Mouse (Mus musculus): ENCODE measurements around the gene Txndc11. TPM values are rescaled to one million over a fixed set of nuclear protein-coding genes. Genes with fewer than 3 reads are reported as not detected.

Txndc11 gene
- polyA plus RNA-seq, 1 experiment from 2014 or later, result 23.8 TPM

- ATAC-seq (no peak), DNase-seq (ENCODE audit: low spot score) (no peak)
- Histone ChIP-seq H3K4me2 (ENCODE audit: low read length) (no peak overlapping the region), H3K4me3 (ENCODE audit: low read depth, low read length) (no peak overlapping the region), H3K9ac (ENCODE audit: low read length) (no peak overlapping the region), H3K27me3 (replicated peaks; ENCODE audit: control insufficient read depth, insufficient read depth, low read length) (no peaks in the 10 kb centered on the region), H3K4me1 (ENCODE audit: control insufficient read depth, insufficient read depth, low read length) (peaks cover 18% of the 10 kb centered on the region; the same call in 1 of the 2 replicates), H3K27ac (ENCODE audit: low read depth, low read length) (no peak overlapping the region), H3K36me3 (ENCODE audit: control insufficient read depth, insufficient read depth, low read length) (peaks cover 53% of the 10 kb centered on the region), H3K9me3 (replicated peaks; ENCODE audit: control insufficient read depth, low read length) (no peaks in the 10 kb centered on the region)
- WGBS, result 76% methylated on average over 10 of the region's 10 CpGs
Measured at GRCm38 (mm10) chr16:11090836-11091570, 43.4 kb downstream of the Txndc11 start.

DNA sequence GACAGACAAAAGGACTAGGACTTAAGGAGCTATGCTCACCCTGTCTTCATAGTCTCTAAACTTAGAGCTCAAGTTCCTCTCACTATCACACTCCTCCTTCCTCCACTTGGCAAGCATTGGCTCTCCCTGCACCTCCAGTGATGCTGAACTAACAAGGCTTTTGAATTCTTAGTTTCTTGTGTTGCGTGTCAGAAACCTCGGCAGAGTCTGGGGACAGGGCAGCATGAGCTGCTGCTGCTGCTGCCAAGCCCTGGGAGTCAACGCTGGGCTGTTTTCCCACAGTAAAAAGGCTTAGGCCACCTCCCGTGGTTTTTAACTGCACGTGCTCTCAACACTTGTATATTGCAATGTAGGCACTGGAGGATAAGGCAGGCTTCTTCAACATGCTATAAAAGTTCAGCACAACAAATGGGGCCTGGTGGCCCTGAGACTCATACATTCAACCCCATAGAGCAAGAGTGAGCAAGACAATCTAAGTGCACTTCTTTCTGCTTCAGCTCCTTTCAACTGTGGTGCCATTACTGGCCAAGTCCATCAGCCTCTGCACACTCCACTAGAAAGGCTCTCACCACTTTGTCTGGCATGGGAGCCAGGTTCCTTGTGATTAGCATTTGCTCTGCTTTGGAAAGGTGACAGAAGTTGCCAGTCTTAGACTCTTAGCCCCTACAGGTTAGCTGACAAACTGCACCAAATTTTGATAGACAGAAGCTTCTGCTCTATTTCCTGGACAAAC is 47.4 kb downstream of the Txndc11 start:
- peaks cover 79% of the 10 kb centered on the region for H3K36me3 ChIP-seq (ENCODE audit: control insufficient read depth, insufficient read depth, low read length)
- H3K4me3 ChIP-seq (ENCODE audit: low read depth, low read length), result no peak overlapping the region
- H3K9me3 ChIP-seq (replicated peaks; ENCODE audit: control insufficient read depth, low read length), result no peaks in the 10 kb centered on the region
- H3K27me3 ChIP-seq (replicated peaks; ENCODE audit: control insufficient read depth, insufficient read depth, low read length), result no peaks in the 10 kb centered on the region
- ATAC-seq, result peak; percentile 78
- H3K4me1 ChIP-seq (ENCODE audit: control insufficient read depth, insufficient read depth, low read length), result peaks cover 18% of the 10 kb centered on the region; the same call in 1 of the 2 replicates
- DNase-seq (ENCODE audit: low spot score), result peak; percentile 79
- H3K4me2 ChIP-seq (ENCODE audit: low read length), result no peak overlapping the region
- 0 out of 2 replicates have a peak overlapping the region, but pooled peaks have one; percentile 29 for H3K27ac ChIP-seq (ENCODE audit: low read depth, low read length)
- no peak overlapping the region for H3K9ac ChIP-seq (ENCODE audit: low read length)
- 13% methylated on average over 5 of the region's 5 CpGs for WGBS

GRCm38 (mm10) chr16:11086299-11086698 is 48.2 kb downstream of the Txndc11 start:
- Histone ChIP-seq H3K9me3 (replicated peaks; ENCODE audit: control insufficient read depth, low read length) (no peaks in the 10 kb centered on the region), H3K27me3 (replicated peaks; ENCODE audit: control insufficient read depth, insufficient read depth, low read length) (no peaks in the 10 kb centered on the region), H3K27ac (ENCODE audit: low read depth, low read length) (no peak overlapping the region), H3K36me3 (ENCODE audit: control insufficient read depth, insufficient read depth, low read length) (peaks cover 71% of the 10 kb centered on the region), H3K4me2 (ENCODE audit: low read length) (no peak overlapping the region), H3K4me1 (ENCODE audit: control insufficient read depth, insufficient read depth, low read length) (peaks cover 18% of the 10 kb centered on the region; the same call in 1 of the 2 replicates), H3K9ac (ENCODE audit: low read length) (no peak overlapping the region), H3K4me3 (ENCODE audit: low read depth, low read length) (no peak overlapping the region)
- ATAC-seq, result no peak
- WGBS, result 96% methylated on average over 3 of the region's 3 CpGs
- DNase-seq (ENCODE audit: low spot score), result no peak

DNA sequence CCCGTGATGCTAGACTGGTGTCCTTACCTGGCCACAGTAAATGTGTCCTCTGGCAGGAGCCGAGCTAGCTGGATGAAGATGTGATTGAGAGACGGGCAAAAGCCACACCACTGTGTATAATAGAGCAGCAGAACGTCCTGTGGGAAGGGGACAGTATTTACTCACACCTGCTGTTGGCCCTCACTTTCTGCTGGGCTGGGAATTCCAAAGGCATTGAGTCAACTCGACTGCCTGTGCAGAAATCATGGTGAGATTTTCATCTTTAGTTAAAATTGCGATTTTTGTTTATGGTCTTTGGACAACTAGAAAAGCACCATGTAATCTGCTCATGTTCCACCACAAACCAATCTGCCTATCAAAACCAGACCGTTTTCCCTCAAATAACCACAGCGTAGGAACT is 50.3 kb downstream of the Txndc11 start:
- H3K9ac ChIP-seq (ENCODE audit: low read length), result no peak overlapping the region
- no peak overlapping the region for H3K4me3 ChIP-seq (ENCODE audit: low read depth, low read length)
- H3K27me3 ChIP-seq (replicated peaks; ENCODE audit: control insufficient read depth, insufficient read depth, low read length), result no peaks in the 10 kb centered on the region
- DNase-seq (ENCODE audit: low spot score), result no peak
- H3K36me3 ChIP-seq (ENCODE audit: control insufficient read depth, insufficient read depth, low read length), result peaks cover 71% of the 10 kb centered on the region
- H3K4me1 ChIP-seq (ENCODE audit: control insufficient read depth, insufficient read depth, low read length), result peaks cover 18% of the 10 kb centered on the region; the same call in 1 of the 2 replicates
- no peak overlapping the region for H3K27ac ChIP-seq (ENCODE audit: low read depth, low read length)
- 93% methylated on average over 8 of the region's 8 CpGs for WGBS
- no peak overlapping the region for H3K4me2 ChIP-seq (ENCODE audit: low read length)
- H3K9me3 ChIP-seq (replicated peaks; ENCODE audit: control insufficient read depth, low read length), result no peaks in the 10 kb centered on the region
- no peak for ATAC-seq

DNA sequence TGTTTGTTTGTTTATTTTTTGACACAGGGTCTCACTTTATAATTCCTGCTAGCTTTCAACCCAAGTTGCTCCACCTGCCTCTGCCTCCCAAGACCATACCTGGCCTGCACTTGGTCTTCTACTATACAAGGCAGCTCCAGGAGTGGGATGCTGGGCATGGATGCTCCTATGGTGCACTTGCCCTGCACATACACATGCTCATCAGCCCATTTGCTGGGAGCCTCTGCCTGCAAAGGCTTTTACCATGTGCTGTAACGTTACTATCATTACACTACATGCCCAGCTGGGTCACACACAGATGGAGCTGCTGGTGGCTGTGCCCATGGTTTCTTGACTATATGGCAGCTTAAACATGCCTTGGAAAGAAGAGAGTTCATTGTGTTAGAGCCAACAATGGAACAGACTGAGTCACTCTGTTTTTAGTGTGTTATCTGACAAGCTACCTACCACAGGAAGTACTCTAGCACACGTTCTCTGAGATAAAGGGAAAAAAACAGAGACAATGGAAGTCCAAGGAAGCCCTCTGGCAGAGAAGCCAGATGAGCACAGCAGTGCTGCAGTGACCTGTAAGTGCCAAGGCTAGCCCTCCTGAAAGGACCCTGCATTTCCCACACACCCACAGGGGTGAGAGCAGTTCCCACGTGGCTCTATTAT is 56.1 kb downstream of the Txndc11 start:
- WGBS, result 81% methylated on average over 3 of the region's 3 CpGs
- DNase-seq (ENCODE audit: low spot score) (no peak), ATAC-seq (no peak)
- H3K27me3 ChIP-seq (replicated peaks; ENCODE audit: control insufficient read depth, insufficient read depth, low read length), result no peaks in the 10 kb centered on the region
- H3K36me3 ChIP-seq (ENCODE audit: control insufficient read depth, insufficient read depth, low read length), result peaks cover 70% of the 10 kb centered on the region
- H3K4me1 ChIP-seq (ENCODE audit: control insufficient read depth, insufficient read depth, low read length), result no peaks in the 10 kb centered on the region
- no peak overlapping the region for H3K27ac ChIP-seq (ENCODE audit: low read depth, low read length)
- H3K4me2 ChIP-seq (ENCODE audit: low read length), result no peak overlapping the region
- H3K9me3 ChIP-seq (replicated peaks; ENCODE audit: control insufficient read depth, low read length), result no peaks in the 10 kb centered on the region
- H3K4me3 ChIP-seq (ENCODE audit: low read depth, low read length), result no peak overlapping the region
- H3K9ac ChIP-seq (ENCODE audit: low read length), result no peak overlapping the region

DNA sequence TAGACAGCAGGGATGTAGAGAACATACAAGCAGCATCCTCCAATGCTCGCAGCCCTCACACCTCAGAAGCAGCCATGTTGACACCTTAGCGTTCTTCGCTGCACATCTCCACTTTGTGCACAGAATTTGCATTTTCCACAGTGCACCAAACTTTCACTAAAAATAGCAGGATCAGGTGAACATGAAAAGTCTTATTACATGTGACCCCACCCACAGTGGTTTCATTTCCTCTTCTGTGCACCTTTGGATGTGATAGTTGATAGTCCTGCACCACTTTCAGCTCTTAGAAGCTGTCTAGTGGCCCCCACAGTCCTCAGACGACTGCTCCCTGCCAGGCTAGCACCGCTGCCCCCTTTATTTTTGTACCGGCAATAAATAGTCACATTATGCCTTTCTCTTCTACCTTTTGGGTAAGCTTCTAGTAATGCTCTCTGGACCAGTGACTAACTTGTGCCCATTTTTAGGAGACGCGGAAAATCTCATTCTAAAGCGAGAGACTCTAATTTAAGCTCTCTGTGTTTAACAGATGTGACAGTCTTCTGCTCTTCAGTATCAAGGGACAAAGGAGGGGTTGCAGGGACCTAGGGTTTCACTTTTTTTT is 56.7 kb downstream of the Txndc11 start:
- Histone ChIP-seq H3K4me3 (ENCODE audit: low read depth, low read length) (no peak overlapping the region), H3K9ac (ENCODE audit: low read length) (no peak overlapping the region), H3K36me3 (ENCODE audit: control insufficient read depth, insufficient read depth, low read length) (peaks cover 70% of the 10 kb centered on the region), H3K4me1 (ENCODE audit: control insufficient read depth, insufficient read depth, low read length) (no peaks in the 10 kb centered on the region), H3K4me2 (ENCODE audit: low read length) (no peak overlapping the region), H3K9me3 (replicated peaks; ENCODE audit: control insufficient read depth, low read length) (no peaks in the 10 kb centered on the region), H3K27me3 (replicated peaks; ENCODE audit: control insufficient read depth, insufficient read depth, low read length) (no peaks in the 10 kb centered on the region), H3K27ac (ENCODE audit: low read depth, low read length) (no peak overlapping the region)
- WGBS, result 88% methylated on average over 9 of the region's 9 CpGs
- ATAC-seq (no peak), DNase-seq (ENCODE audit: low spot score) (no peak)

- Histone ChIP-seq H3K4me3 (ENCODE audit: low read depth, low read length) (no peak overlapping the region), H3K36me3 (ENCODE audit: control insufficient read depth, insufficient read depth, low read length) (peaks cover 57% of the 10 kb centered on the region), H3K27me3 (replicated peaks; ENCODE audit: control insufficient read depth, insufficient read depth, low read length) (no peaks in the 10 kb centered on the region), H3K4me1 (ENCODE audit: control insufficient read depth, insufficient read depth, low read length) (peaks cover 21% of the 10 kb centered on the region), H3K9me3 (replicated peaks; ENCODE audit: control insufficient read depth, low read length) (no peaks in the 10 kb centered on the region), H3K9ac (ENCODE audit: low read length) (no peak overlapping the region), H3K27ac (ENCODE audit: low read depth, low read length) (no peak overlapping the region), H3K4me2 (ENCODE audit: low read length) (no peak overlapping the region)
- ATAC-seq (no peak), DNase-seq (ENCODE audit: low spot score) (no peak)
- 77% methylated on average over 6 of the region's 6 CpGs for WGBS
Measured at GRCm38 (mm10) chr16:11073060-11073459, 61.4 kb downstream of the Txndc11 start.

DNA sequence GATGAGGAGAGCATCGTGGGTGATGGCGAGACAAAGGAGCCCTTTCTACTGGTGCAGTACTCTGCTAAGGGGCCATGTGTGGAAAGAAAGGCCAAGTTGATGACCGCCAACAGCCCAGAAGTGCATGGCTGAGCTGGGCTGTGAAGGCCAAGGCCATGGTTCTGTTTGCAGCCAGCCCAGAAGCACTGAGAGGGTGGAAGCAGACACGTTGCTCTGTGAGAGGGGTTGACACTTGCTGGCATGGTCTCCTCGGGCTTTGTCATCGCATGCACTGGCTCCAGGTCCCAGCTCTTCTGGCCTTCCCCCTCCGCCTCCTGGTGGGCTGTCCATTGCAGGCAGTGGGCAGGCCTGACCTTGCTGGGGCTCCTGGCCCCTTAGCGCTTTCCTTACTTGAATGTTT is 62.0 kb downstream of the Txndc11 start:
- no peak overlapping the region for H3K9ac ChIP-seq (ENCODE audit: low read length)
- H3K4me1 ChIP-seq (ENCODE audit: control insufficient read depth, insufficient read depth, low read length), result peaks cover 27% of the 10 kb centered on the region
- no peak for DNase-seq (ENCODE audit: low spot score)
- H3K36me3 ChIP-seq (ENCODE audit: control insufficient read depth, insufficient read depth, low read length), result peaks cover 58% of the 10 kb centered on the region
- no peaks in the 10 kb centered on the region for H3K9me3 ChIP-seq (replicated peaks; ENCODE audit: control insufficient read depth, low read length)
- no peak overlapping the region for H3K4me3 ChIP-seq (ENCODE audit: low read depth, low read length)
- H3K27ac ChIP-seq (ENCODE audit: low read depth, low read length), result no peak overlapping the region
- 84% methylated on average over 8 of the region's 8 CpGs for WGBS
- no peak overlapping the region for H3K4me2 ChIP-seq (ENCODE audit: low read length)
- H3K27me3 ChIP-seq (replicated peaks; ENCODE audit: control insufficient read depth, insufficient read depth, low read length), result no peaks in the 10 kb centered on the region
- ATAC-seq, result no peak

Measured in forebrain, embryonic 14.5 days (tissue).